Mouse (Mus musculus) embryonic facial prominence, embryonic 14.5 days (tissue): ENCODE results near the gene Trip13. TPM values are rescaled to one million over a fixed set of nuclear protein-coding genes. Genes with fewer than 3 reads are reported as not detected.

Experiments
- ATAC-seq: fragments of 200-750 bp; cut with Nextera tagmentation; 2 replicates; pipeline ENCODE4 v1.8.0; 2017; ENCODE audit warnings: low read depth, moderate number of reproducible peaks, moderate TSS enrichment
- DNase-seq: peaks from one replicate; pipeline ENCODE4 v3.0.0-alpha.2; 2015; ENCODE audit warnings: low spot score
- H3K27ac ChIP-seq: fragments of 300-500 bp; sonication (generic); replicated peaks from 2 replicates; pipeline ENCODE4 v1.5.1; 2014; ENCODE audit warnings: low read depth, mild to moderate bottlenecking, low read length, moderate library complexity
- H3K27me3 ChIP-seq: fragments of 300-500 bp; sonication (generic); replicated peaks from 2 replicates; pipeline ENCODE4 v1.6.1; 2014; ENCODE audit warnings: low read length; ENCODE audit not compliant: control insufficient read depth, insufficient read depth
- H3K36me3 ChIP-seq: fragments of 300-500 bp; sonication (generic); 2 replicates; pipeline ENCODE4 v1.6.1; 2014; ENCODE audit warnings: low read length, mixed read lengths; ENCODE audit not compliant: control insufficient read depth, insufficient read depth
- H3K4me1 ChIP-seq: fragments of 300-500 bp; sonication (generic); 2 replicates; pipeline ENCODE4 v1.6.1; 2014; ENCODE audit warnings: antibody characterized with exemption, low read length; ENCODE audit not compliant: control insufficient read depth, insufficient read depth
- H3K4me2 ChIP-seq: fragments of 300-500 bp; sonication (generic); 2 replicates; pipeline ENCODE4 v1.6.1; 2014; ENCODE audit warnings: low read depth, mild to moderate bottlenecking, low read length, moderate library complexity, mixed read lengths
- H3K4me3 ChIP-seq: fragments of 300-500 bp; sonication (generic); 2 replicates; pipeline ENCODE4 v1.5.1; 2014; ENCODE audit warnings: low read depth, mild to moderate bottlenecking, low read length
- H3K9ac ChIP-seq: fragments of 300-500 bp; sonication (generic); 2 replicates; pipeline ENCODE4 v1.6.1; 2014; ENCODE audit warnings: low read depth, mild to moderate bottlenecking, low read length, moderate library complexity, mixed read lengths
- H3K9me3 ChIP-seq: fragments of 300-500 bp; sonication (generic); 2 replicates; pipeline ENCODE4 v1.6.1; 2016; ENCODE audit warnings: low read length; ENCODE audit not compliant: control insufficient read depth
- WGBS: fragments of 180-500 bp; shearing (Covaris S2); extraction: QIAGEN DNeasy Blood & Tissue Kit; methylation state at CpG from one replicate; pipeline ENCODE4 v1.1.7; 2014; 5-methylcytosine and 5-hydroxymethylcytosine counted together
- polyA plus RNA-seq: library from polyadenylated mRNA; unstranded; fragments of >200 nt; fragmentation: Nextera tagmentation; extraction: Ambion mirVana; gene quantifications from 2 replicates; pipeline ENCODE4 v1.2.1, GENCODE M21; 2014

The Trip13 gene
- 31.1 and 35.9 TPM in 2 replicates for polyA plus RNA-seq

GRCm38 (mm10) chr13:73937321-73938176 is at the start of gene Trip13, which contains the start of gene Brd9:
TSS of gene Trip13 (minus strand) at chr13:73937784.
TSS of gene Brd9 (plus strand) at chr13:73937811.
- no peaks in the 10 kb centered on the region for H3K27me3 ChIP-seq
- ATAC-seq (peak; percentile 98), DNase-seq (peak; percentile 94)
- peaks cover 54% of the 10 kb centered on the region for H3K36me3 ChIP-seq
- H3K4me3 ChIP-seq: peak within 1 kb of the TSS; percentile 75
- H3K27ac ChIP-seq: peak within 1 kb of the TSS; percentile 85
- no peaks in the 10 kb centered on the region for H3K9me3 ChIP-seq
- H3K4me2 ChIP-seq: peak within 1 kb of the TSS; percentile 74
- under 1% methylated on average over 33 of the region's 82 CpGs for WGBS
- H3K9ac ChIP-seq: peak within 1 kb of the TSS; percentile 78
- H3K4me1 ChIP-seq: peaks cover 11% of the 10 kb centered on the region

- Histone ChIP-seq H3K27ac (no peak overlapping the region), H3K9ac (no peak overlapping the region), H3K4me1 (no peaks in the 10 kb centered on the region), H3K4me2 (no peak overlapping the region), H3K27me3 (no peaks in the 10 kb centered on the region), H3K36me3 (no peaks in the 10 kb centered on the region), H3K4me3 (no peak overlapping the region), H3K9me3 (no peaks in the 10 kb centered on the region)
- DNase-seq (no peak), ATAC-seq (no peak)
- WGBS: 86% methylated on average over 5 of the region's 5 CpGs
These were observed 39.4 kb upstream of the Trip13 start for GRCm38 (mm10) chr13:73976935-73977334.

GRCm38 (mm10) chr13:73974523-73974922 is 36.9 kb upstream of the Trip13 start:
- no peak overlapping the region for H3K4me2 ChIP-seq
- DNase-seq (no peak), ATAC-seq (no peak)
- H3K9ac ChIP-seq: no peak overlapping the region
- 81% methylated on average over 3 of the region's 3 CpGs for WGBS
- H3K27me3 ChIP-seq: no peaks in the 10 kb centered on the region
- no peak overlapping the region for H3K27ac ChIP-seq
- H3K9me3 ChIP-seq: no peaks in the 10 kb centered on the region
- H3K4me1 ChIP-seq: no peaks in the 10 kb centered on the region
- no peaks in the 10 kb centered on the region for H3K36me3 ChIP-seq
- no peak overlapping the region for H3K4me3 ChIP-seq

GRCm38 (mm10) chr13:73970545-73971448 is 33.2 kb upstream of the Trip13 start:
- Histone ChIP-seq H3K9ac (peak overlapping the region; percentile 37; the same call in 1 of the 2 replicates), H3K36me3 (no peaks in the 10 kb centered on the region), H3K27me3 (no peaks in the 10 kb centered on the region), H3K27ac (no peak overlapping the region), H3K4me1 (no peaks in the 10 kb centered on the region), H3K9me3 (no peaks in the 10 kb centered on the region), H3K4me3 (no peak overlapping the region), H3K4me2 (peak overlapping the region; percentile 40)
- peak; percentile 90 for DNase-seq
- 28% methylated on average over 12 of the region's 12 CpGs for WGBS
- peak; percentile 80 for ATAC-seq

- H3K36me3 ChIP-seq: peaks cover 36% of the 10 kb centered on the region
- H3K27me3 ChIP-seq: no peaks in the 10 kb centered on the region
- H3K4me3 ChIP-seq: no peak within 1 kb of the TSS
- H3K27ac ChIP-seq: no peak within 1 kb of the TSS
- WGBS: 90% methylated on average over 5 of the region's 5 CpGs
- H3K4me2 ChIP-seq: no peak within 1 kb of the TSS
- ATAC-seq: no peak
- no peak within 1 kb of the TSS for H3K9ac ChIP-seq
- H3K4me1 ChIP-seq: no peaks in the 10 kb centered on the region
- H3K9me3 ChIP-seq: no peaks in the 10 kb centered on the region
- no peak for DNase-seq
These were observed 26.0 kb upstream of the Trip13 start, which contains the start of gene Zdhhc11 for GRCm38 (mm10) chr13:73963551-73963950. TSS of gene Zdhhc11 (plus strand) at chr13:73963851.

GRCm38 (mm10) chr13:73961177-73961576 is 23.6 kb upstream of the Trip13 start:
- H3K4me3 ChIP-seq: no peak overlapping the region
- WGBS: 84% methylated on average over 4 of the region's 4 CpGs
- no peak overlapping the region for H3K27ac ChIP-seq
- H3K9ac ChIP-seq: no peak overlapping the region
- no peaks in the 10 kb centered on the region for H3K9me3 ChIP-seq
- H3K4me1 ChIP-seq: no peaks in the 10 kb centered on the region
- no peak overlapping the region for H3K4me2 ChIP-seq
- peaks cover 60% of the 10 kb centered on the region for H3K36me3 ChIP-seq
- no peaks in the 10 kb centered on the region for H3K27me3 ChIP-seq
- no peak for ATAC-seq
- DNase-seq: no peak

GRCm38 (mm10) chr13:73960117-73960652 is 22.6 kb upstream of the Trip13 start:
- ATAC-seq (no peak), DNase-seq (no peak)
- no peak overlapping the region for H3K27ac ChIP-seq
- H3K4me2 ChIP-seq: no peak overlapping the region
- H3K36me3 ChIP-seq: peaks cover 70% of the 10 kb centered on the region
- no peak overlapping the region for H3K4me3 ChIP-seq
- no peaks in the 10 kb centered on the region for H3K4me1 ChIP-seq
- WGBS: 92% methylated on average over 10 of the region's 10 CpGs
- H3K9ac ChIP-seq: no peak overlapping the region
- no peaks in the 10 kb centered on the region for H3K27me3 ChIP-seq
- no peaks in the 10 kb centered on the region for H3K9me3 ChIP-seq

- no peak overlapping the region for H3K9ac ChIP-seq
- no peaks in the 10 kb centered on the region for H3K4me1 ChIP-seq
- DNase-seq (no peak), ATAC-seq (no peak)
- H3K36me3 ChIP-seq: peaks cover 90% of the 10 kb centered on the region
- no peaks in the 10 kb centered on the region for H3K9me3 ChIP-seq
- WGBS: 80% methylated on average over 5 of the region's 5 CpGs
- H3K27me3 ChIP-seq: no peaks in the 10 kb centered on the region
- H3K27ac ChIP-seq: no peak overlapping the region
- H3K4me2 ChIP-seq: no peak overlapping the region
- H3K4me3 ChIP-seq: no peak overlapping the region
These were observed 17.9 kb upstream of the Trip13 start for GRCm38 (mm10) chr13:73955531-73955930.
